Mouse (Mus musculus): Measurements from ENCODE around the gene Hspe1. TPM values are rescaled to one million over a fixed set of nuclear protein-coding genes. Genes with fewer than 3 reads are reported as not detected.

Hspe1 gene
- polyA plus RNA-seq, 1 experiment = 436 TPM

DNA sequence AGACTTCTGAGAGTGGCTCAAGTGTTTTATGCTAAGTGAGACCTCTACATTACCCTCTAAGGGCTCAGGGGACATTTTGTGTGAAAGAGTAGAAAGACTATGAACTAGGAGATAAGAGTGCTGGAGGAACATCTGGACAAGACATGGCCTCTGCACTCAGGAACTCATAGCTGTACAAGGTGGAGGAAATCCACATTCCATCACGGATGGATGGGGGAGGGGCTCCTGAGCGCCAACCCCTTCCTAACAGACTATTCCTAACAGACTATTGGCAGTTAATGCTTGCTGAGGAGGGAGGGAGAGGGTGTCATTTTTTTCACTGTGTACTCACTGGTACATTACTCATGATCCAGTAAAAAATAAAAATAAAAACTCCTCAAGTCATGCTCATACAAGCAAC lies 13.2 kb upstream of the Hspe1 start:
- Histone ChIP-seq H3ac (ENCODE audit: control insufficient read depth, insufficient read length) (no peak overlapping the region), H3K36me3 (ENCODE audit: control insufficient read depth, insufficient read depth) (peaks cover 68% of the 10 kb centered on the region), H3K4me3 (no peak overlapping the region), H3K79me2 (ENCODE audit: control insufficient read depth, insufficient read depth) (peaks cover 4% of the 10 kb centered on the region), H3K27me3 (ENCODE audit: control insufficient read depth, insufficient read depth, insufficient read length) (no peaks in the 10 kb centered on the region), H3K4me2 (ENCODE audit: low read depth) (no peak overlapping the region)
- TF ChIP-seq TCF3 (IDR thresholded peaks at IDR 0.05; ENCODE audit: insufficient read length, low read depth) (no peak), POLR2AphosphoS2 (IDR thresholded peaks at IDR 0.05; ENCODE audit: insufficient read length, low read depth) (peak; percentile 42)

DNA sequence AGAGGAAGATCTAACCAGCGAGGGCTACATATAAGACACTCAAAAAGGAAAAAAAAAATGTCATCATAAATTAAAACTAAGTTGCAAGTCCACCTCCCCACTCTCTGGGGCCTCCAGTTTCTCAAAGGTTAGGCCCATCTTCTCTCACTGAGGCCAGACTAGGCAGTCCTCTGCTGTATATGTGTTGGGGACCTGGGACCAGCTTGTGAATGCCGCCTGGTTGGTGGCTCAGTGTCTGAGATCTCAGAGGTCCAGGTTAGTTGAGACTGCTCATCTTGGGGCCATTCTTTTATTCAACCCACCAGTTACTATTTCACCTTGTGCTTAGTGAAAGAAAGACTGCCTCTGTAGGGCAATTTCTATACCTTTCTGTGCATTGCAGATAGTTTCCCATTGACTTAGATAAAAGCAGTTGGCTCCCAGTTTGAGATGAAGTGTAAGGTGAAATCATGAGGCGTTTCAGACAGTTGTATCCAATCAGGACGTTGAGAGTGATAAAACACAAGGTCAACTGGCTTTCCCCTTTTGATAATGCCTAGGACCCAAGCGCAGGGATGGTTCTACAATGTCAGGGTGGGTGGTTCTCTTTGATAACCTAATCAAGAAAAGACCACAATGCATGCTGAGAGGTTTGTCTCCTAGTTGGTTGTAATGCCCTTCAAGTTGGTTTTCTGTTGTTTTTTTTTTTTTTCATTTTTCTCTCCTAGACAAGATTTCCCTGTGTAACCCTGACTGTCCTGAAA lies 12.1 kb upstream of the Hspe1 start:
- Histone ChIP-seq H3K36me3 (ENCODE audit: control insufficient read depth, insufficient read depth) (peaks cover 70% of the 10 kb centered on the region), H3K27me3 (ENCODE audit: control insufficient read depth, insufficient read depth, insufficient read length) (no peaks in the 10 kb centered on the region), H3K4me3 (no peak overlapping the region), H3ac (ENCODE audit: control insufficient read depth, insufficient read length) (no peak overlapping the region), H3K79me2 (ENCODE audit: control insufficient read depth, insufficient read depth) (peaks cover 4% of the 10 kb centered on the region), H3K4me2 (ENCODE audit: low read depth) (no peak overlapping the region)
- no peak for TF ChIP-seq E2F4 (IDR thresholded peaks at IDR 0.05; ENCODE audit: insufficient read depth)
- no peak for TF ChIP-seq POLR2AphosphoS2 (IDR thresholded peaks at IDR 0.05; ENCODE audit: insufficient read length, low read depth)
- no peak for TF ChIP-seq MAX (IDR thresholded peaks at IDR 0.05; ENCODE audit: low read depth)
- no peak for TF ChIP-seq MYOG (IDR thresholded peaks at IDR 0.05; ENCODE audit: control insufficient read depth in 1 of 3, insufficient read depth in 1 of 3, insufficient read length in 2 of 3, low read depth in 2 of 3)
- TF ChIP-seq USF1 (IDR thresholded peaks at IDR 0.05; ENCODE audit: low read depth) = no peak
- no peak for TF ChIP-seq SRF (IDR thresholded peaks at IDR 0.05; ENCODE audit: control insufficient read depth, insufficient read length, low read depth)
- TF ChIP-seq MYOD1 (IDR thresholded peaks at IDR 0.05; ENCODE audit: control insufficient read depth in 1 of 3, insufficient read length in 2 of 3, low read depth in 2 of 3) = no peak
- TF ChIP-seq POLR2A (IDR thresholded peaks at IDR 0.05; ENCODE audit: insufficient read length, low read depth) = no peak
- TF ChIP-seq CEBPB (IDR thresholded peaks at IDR 0.05; ENCODE audit: insufficient read depth, poor library complexity, severe bottlenecking) = no peak
- TF ChIP-seq TCF3 (IDR thresholded peaks at IDR 0.05; ENCODE audit: insufficient read length, low read depth) = no peak

DNA sequence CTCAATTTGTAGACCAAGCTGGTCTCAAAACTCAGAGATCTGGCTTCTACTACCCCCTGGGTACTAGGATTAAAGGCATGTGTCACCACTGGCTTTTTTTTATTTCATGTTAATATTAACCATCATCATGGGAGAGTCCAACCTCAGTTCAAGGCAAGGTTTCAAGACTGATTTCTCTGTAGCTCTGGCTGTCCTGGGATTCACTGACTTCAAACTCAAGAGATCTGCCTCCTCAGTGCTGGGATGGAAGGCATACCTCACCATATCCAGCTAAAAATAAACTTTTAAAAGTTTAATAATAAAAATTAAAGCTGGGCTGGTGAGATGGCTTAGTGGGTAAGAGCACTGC lies 11.6 kb upstream of the Hspe1 start:
- Histone ChIP-seq H3ac (ENCODE audit: control insufficient read depth, insufficient read length) (no peak overlapping the region), H3K27me3 (ENCODE audit: control insufficient read depth, insufficient read depth, insufficient read length) (no peaks in the 10 kb centered on the region), H3K4me3 (no peak overlapping the region), H3K79me2 (ENCODE audit: control insufficient read depth, insufficient read depth) (peaks cover 7% of the 10 kb centered on the region), H3K4me2 (ENCODE audit: low read depth) (no peak overlapping the region), H3K36me3 (ENCODE audit: control insufficient read depth, insufficient read depth) (peaks cover 70% of the 10 kb centered on the region)
- TF ChIP-seq CEBPB (IDR thresholded peaks at IDR 0.05; ENCODE audit: insufficient read depth, poor library complexity, severe bottlenecking) = no peak
- TF ChIP-seq REST (IDR thresholded peaks at IDR 0.05; ENCODE audit: insufficient read depth, insufficient read length) = no peak
- TF ChIP-seq MYOG (IDR thresholded peaks at IDR 0.05; ENCODE audit: control insufficient read depth in 1 of 3, insufficient read depth in 1 of 3, insufficient read length in 2 of 3, low read depth in 2 of 3) = no peak
- TF ChIP-seq POLR2AphosphoS2 (IDR thresholded peaks at IDR 0.05; ENCODE audit: insufficient read length, low read depth) = no peak
- TF ChIP-seq E2F4 (IDR thresholded peaks at IDR 0.05; ENCODE audit: insufficient read depth) = no peak
- no peak for TF ChIP-seq MYOD1 (IDR thresholded peaks at IDR 0.05; ENCODE audit: control insufficient read depth in 1 of 3, insufficient read length in 2 of 3, low read depth in 2 of 3)
- no peak for TF ChIP-seq MAX (IDR thresholded peaks at IDR 0.05; ENCODE audit: low read depth)
- TF ChIP-seq TCF3 (IDR thresholded peaks at IDR 0.05; ENCODE audit: insufficient read length, low read depth) = no peak

DNA sequence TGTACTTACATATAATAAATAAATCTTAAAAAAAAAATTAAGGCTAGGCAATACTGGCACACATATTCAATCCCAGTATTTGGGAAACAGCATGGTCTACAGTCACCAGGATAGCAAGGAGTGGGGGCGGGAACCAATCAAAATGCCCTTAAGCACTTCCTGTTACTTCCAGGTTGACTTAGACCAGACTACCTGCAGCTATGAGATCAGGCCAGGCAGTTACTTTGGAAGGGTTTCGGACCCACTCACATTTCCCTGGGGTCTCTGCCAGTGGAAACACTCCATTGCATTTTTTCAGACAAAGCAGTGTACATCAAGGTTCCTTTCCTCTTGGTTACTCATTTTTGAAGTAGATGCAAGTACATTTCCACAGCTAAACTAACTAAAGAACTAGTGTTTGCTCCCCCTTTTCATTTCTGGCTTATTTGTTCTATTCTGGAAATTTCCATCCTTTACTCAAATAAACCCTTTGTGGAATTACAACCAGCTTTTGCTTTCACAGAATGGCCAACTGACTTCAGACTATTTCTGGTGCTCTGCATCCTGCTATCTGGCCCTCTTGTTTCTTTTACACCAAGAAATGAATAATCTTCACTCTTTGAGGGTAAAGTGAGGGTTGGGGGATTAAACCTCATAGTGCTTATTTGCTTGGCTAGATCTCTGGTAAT lies 10.9 kb upstream of the Hspe1 start:
- Histone ChIP-seq H3K27me3 (ENCODE audit: control insufficient read depth, insufficient read depth, insufficient read length) (no peaks in the 10 kb centered on the region), H3K36me3 (ENCODE audit: control insufficient read depth, insufficient read depth) (peaks cover 70% of the 10 kb centered on the region), H3ac (ENCODE audit: control insufficient read depth, insufficient read length) (no peak overlapping the region), H3K4me2 (ENCODE audit: low read depth) (no peak overlapping the region), H3K79me2 (ENCODE audit: control insufficient read depth, insufficient read depth) (peaks cover 13% of the 10 kb centered on the region), H3K4me3 (no peak overlapping the region)
- TF ChIP-seq TCF12 (IDR thresholded peaks at IDR 0.05; ENCODE audit: insufficient read depth, poor library complexity, severe bottlenecking) (no peak), POLR2AphosphoS2 (IDR thresholded peaks at IDR 0.05; ENCODE audit: insufficient read length, low read depth) (peak; percentile 74)

DNA sequence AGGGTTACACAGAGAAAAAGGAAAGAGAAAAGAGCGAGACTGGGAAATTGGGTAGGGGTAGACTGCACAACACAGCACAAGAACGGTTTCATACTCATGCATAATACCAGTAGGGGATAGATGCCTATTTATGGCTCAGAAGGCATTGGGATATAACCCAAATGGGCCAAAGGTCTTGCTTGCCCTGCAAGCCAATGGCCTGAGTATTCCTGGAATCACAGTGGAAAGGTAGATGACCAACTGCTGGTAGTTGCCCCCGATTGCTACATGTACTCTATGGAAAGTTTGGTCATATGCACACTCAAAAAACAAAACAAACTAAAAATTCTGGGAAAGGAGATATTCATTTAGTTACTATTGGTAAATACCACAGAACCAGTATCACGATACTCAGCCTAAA lies 8.3 kb upstream of the Hspe1 start:
- Histone ChIP-seq H3K4me3 (no peak overlapping the region), H3ac (ENCODE audit: control insufficient read depth, insufficient read length) (no peak overlapping the region), H3K79me2 (ENCODE audit: control insufficient read depth, insufficient read depth) (peaks cover 40% of the 10 kb centered on the region), H3K36me3 (ENCODE audit: control insufficient read depth, insufficient read depth) (peaks cover 81% of the 10 kb centered on the region), H3K4me2 (ENCODE audit: low read depth) (no peak overlapping the region), H3K27me3 (ENCODE audit: control insufficient read depth, insufficient read depth, insufficient read length) (no peaks in the 10 kb centered on the region)
- TF ChIP-seq REST (IDR thresholded peaks at IDR 0.05; ENCODE audit: insufficient read depth, insufficient read length) (no peak), POLR2A (IDR thresholded peaks at IDR 0.05; ENCODE audit: insufficient read length, low read depth) (no peak), MYOG (IDR thresholded peaks at IDR 0.05; ENCODE audit: control insufficient read depth in 1 of 3, insufficient read depth in 1 of 3, insufficient read length in 2 of 3, low read depth in 2 of 3) (no peak), SRF (IDR thresholded peaks at IDR 0.05; ENCODE audit: control insufficient read depth, insufficient read length, low read depth) (no peak), MYOD1 (IDR thresholded peaks at IDR 0.05; ENCODE audit: control insufficient read depth in 1 of 3, insufficient read length in 2 of 3, low read depth in 2 of 3) (no peak), TCF3 (IDR thresholded peaks at IDR 0.05; ENCODE audit: insufficient read length, low read depth) (no peak), CEBPB (IDR thresholded peaks at IDR 0.05; ENCODE audit: insufficient read depth, poor library complexity, severe bottlenecking) (no peak), MAX (IDR thresholded peaks at IDR 0.05; ENCODE audit: low read depth) (no peak), TCF12 (IDR thresholded peaks at IDR 0.05; ENCODE audit: insufficient read depth, poor library complexity, severe bottlenecking) (no peak), E2F4 (IDR thresholded peaks at IDR 0.05; ENCODE audit: insufficient read depth) (no peak), POLR2AphosphoS2 (IDR thresholded peaks at IDR 0.05; ENCODE audit: insufficient read length, low read depth) (no peak), USF1 (IDR thresholded peaks at IDR 0.05; ENCODE audit: low read depth) (no peak)
